Mouse (Mus musculus) stomach, postnatal 0 days (tissue): ENCODE data around the gene Gmds.

ENCODE experiments used
- CTCF ChIP-seq: IDR thresholded peaks from 2 replicates; pipeline ENCODE4 v1.5.1; 2016; ENCODE audit warnings: antibody characterized with exemption, low read depth, mild to moderate bottlenecking, moderate library complexity
- EP300 ChIP-seq: optimal IDR thresholded peaks from 2 replicates; pipeline ENCODE3; 2016; ENCODE audit warnings: antibody characterized with exemption

- TF ChIP-seq CTCF (no peak), EP300 (no peak)
These were observed 304.4 kb downstream of the Gmds start for GRCm38 (mm10) chr13:32034139-32034538.
